Mouse (Mus musculus) fibroblast of lung, adult 2 months (primary cell): ENCODE results near the gene Fzd4.

Experiments
- DNase-seq: peaks from one replicate; pipeline ENCODE4 v3.0.0-alpha.2; 2011; ENCODE audit warnings: low read depth

Fzd4 gene

DNA sequence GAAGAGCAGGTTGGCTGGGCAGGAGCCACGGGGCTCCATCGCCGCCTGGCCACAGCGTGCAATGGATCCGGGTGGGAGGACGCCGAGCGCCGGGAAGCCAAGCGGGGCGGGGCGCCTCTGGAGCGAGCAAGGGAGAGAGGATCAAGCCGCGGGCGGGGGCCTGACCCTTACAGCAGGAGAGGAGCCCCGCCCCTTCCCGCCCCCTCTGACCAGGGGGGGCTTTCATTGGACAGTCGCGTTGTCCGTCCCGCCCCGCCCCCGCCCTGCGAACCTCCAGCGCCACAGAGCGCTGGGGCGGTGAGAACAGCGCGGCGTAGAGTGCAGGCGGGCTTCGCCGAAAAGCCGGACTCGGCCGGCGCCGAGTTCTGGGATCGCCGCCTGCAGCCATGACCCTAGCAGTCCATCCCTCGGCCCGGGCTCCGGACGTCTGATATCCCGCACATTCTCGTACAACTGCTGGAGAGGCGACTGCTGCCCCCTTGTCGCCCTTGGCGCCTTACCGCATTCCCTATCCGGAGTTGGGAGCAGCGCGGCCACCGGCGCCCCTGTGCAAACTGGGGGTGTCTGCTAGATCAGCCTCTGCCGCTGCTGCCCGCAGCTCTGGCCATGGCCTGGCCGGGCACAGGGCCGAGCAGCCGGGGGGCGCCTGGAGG lies at the start of gene Fzd4, which contains the start of gene Tmem135:
Fzd4 (plus strand) TSS at position 275 of the 653 bp plus-strand sequence.
Tmem135 (minus strand) TSS at position 142 of the 653 bp plus-strand sequence.
- DNase-seq = peak; percentile 74

DNA sequence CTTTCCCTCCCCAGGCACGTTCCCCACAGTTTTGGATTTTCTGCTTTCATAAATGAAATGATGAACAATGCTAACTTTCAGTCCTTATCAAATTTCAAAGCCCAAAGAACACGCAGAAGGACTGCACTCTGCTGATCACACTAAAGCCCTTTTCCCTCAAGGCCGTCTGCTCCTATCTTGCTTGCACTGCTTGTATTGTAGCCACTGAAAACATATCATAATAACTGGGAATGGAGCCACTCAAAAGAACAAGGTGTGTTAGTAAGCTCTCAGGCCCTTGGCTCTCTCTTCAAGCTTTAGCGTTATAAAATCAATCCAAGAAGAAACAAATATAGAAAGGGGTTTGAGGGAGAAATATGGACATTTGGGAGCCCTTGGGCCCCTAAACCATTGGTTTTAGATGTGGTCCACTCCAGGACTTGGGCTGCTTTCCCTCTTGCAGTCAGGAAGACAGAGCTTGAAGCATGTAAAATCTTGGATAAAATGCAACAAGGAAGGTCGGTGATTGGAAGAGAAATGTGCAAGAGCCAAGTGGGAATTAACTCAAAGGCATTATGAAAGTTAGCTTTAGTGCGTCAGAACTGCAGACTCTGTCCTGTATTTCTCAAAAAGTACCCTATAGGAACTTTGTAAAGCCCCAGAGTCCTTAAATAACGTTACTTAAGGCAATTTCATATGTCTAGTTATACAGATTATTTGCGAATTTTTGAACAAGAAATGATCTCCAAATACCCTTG lies 48.5 kb upstream of the Fzd4 start:
- no peak for DNase-seq

DNA sequence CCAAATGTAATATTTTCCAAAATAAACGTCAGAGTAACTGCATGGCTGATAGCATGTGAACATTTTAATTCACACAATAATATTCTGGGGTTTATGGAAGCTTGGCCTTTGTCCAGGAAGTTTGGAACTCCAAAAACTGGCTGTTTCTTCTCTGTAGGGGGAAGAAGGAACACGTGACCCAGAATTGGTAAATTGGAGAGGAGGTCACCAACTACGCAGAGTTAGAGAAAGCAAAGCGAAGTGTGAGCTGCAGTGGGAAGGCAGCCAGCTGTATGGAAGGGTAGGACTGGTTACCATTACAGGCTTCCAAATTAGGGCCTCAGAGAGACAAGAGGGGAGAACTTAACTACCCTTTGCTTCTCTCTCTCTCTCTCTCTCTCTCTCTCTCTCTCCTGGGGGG lies 47.8 kb upstream of the Fzd4 start:
- no peak for DNase-seq

DNA sequence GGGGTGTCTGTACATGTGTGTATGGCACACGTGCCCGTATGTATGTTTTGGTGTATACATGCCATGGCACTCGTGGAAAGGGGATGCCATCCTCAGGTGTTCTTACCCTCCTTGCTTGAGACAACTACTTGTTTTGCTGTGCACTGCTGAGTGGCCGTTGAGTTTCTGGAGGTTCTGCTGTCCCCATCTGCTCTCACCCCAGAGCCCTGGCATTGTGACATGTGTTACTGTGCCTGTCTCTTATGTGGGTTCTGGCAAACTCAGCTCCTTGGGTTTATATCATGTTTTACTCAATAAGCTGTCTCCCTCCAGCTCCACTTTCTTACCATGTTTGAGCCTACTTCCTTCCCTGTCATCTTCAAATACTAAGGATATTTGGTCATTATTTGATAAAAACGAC lies 40.2 kb upstream of the Fzd4 start:
- DNase-seq = no peak

DNA sequence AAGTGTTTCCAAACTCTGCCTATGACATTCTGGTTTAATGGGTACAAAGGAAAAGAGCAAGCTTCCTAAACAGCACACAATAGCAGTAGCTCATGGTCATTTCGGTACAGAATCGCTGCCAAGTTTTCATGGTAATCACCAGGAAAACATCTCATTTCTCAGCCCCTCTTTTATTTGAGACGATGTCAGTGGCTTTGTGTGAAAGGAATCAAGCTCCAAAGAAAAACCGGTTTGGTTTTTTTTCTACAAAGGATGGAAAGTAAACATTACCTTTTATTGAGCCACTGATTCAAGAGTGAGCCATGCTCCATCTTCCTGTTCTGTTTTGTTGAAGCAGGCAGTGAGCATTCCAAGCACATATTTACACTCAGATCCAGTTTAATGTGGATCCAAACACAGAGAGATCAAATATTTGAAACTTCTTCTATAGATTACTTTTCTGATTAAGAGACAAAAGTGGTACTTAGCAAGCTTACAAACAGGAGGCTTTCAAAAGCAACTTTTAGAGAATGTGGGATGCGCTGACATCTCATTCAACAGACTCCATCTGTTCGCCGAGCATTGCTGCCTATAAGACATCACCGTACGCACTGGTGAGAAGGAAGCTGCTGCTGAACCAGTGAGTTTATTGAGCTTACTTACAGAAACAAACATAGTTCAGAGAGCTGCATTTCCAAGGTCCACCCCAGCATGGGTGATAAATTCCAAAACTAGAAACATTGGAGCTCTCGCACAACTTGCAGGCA lies 38.8 kb upstream of the Fzd4 start:
- no peak for DNase-seq

DNA sequence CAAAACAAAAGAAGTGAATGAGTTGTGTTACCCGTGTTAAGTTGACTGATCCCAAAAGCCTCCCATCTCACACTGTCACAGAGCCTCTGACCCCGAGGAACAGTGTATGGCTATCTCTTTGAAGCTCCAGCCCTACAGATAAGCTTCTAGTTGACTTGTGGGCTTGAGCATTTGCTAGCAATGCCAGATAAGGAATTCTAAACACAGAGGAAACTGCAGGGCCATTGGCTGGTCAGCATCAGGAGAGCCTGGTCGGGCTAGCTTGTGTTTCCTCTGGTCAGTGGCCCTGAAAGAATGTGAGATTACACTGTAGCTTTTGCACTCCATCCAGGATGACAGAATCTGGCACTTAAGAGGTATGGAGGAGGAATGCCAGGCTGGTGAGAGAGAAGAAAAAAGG lies 36.5 kb upstream of the Fzd4 start:
- DNase-seq = no peak

DNA sequence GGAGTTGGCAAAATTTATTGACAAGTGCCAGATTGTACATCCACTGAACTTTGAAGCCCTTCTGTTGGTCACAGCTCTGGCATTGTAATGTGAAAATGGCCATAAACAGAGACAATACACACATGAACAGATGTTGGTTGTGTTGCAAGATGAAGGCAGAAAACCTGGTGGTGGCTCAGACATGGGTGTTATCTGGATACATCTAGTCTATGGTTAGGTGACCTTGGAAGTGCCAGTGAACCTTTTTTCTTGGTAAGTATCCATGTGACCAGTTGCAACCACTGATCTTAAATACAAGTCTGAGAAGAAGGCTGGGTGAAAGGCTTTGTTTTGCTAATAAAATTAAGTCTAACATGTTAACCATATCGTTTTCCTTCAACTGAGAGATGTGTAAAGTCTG lies 34.1 kb upstream of the Fzd4 start:
- no peak for DNase-seq

DNA sequence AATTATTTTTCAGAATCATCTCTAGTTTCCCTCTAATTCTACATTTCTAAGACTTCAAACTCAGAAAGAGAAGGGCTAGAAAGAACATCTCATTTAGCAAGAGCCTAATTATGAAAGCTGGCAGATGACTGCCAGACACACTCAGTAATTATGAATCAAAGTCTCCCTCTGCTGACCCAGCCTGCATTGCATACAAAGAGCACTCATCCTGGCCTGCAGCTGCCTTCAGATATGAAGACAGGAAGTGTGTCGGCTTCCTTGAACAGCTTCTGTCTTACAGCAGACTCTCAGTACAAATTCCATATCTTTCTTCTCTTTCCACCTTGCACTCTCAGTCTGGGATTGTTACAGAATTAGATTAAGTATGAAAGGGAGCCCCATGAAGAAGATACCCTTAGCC lies 33.2 kb upstream of the Fzd4 start:
- DNase-seq = no peak

DNA sequence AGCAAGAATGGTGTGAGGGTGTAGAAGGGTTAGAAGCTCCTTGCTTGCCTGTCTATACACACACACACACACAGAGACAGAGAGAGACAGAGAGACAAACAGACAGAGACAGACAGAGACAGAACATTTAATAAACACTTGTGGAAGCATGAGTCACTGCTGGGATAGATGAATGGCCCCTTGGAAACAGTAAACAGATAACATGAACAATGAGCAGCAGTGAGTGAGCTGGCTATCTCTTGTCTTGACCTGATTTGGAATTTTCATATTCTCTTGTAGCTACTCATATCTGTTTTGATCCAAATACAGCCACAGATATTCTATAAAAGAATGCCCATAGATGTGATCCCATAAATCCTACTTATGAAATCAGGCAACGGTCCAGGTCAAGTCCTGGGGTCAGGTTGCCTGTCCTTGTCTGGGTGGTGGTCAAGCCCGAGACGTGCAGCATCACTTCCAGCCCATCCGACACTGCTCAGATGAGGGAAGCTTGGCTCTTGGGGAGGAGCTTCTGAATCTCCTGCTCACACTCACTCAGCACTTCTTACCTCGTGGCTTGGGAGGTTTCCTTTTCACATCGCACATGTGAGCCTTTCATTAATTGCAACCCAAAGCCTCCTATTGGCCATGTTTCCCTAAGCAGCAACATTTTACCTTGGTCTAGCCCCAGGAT lies 32.4 kb upstream of the Fzd4 start:
- no peak for DNase-seq

DNA sequence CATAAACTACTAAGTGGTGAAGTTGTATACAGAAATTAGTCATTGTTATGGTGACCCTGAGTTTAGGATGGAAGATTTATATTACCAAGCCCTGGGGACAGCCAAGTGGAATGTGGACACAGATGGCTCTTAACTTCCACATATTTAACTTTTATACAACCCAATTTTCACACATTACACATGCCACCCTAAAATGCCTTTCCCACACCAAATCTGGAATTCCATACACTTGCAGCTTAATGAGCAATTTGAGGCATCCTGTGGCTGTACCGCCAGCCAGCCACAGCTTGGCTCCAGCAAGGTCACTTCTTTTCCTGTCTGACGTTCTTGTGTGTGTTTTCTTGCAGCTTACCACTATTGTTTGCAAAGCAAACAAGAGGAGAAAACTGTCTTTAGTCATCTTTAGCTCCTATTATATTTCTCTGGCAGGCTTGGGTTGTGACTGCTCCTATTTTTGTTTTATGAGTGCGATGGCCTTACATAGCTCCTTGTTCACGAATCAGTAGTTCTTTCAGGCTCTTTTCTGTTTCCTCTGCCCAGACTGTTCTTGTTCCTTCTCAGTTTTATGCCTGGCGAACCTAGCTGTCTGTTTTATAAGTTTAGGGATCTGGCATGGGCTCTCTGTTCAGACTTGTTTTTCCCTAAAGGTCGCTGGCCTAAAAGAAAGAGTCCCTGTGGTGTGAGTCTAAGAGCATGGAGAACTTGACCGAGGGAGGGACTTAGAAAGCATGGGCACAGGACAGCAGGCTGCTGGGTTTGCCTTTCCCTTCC lies 23.0 kb upstream of the Fzd4 start:
- no peak for DNase-seq

DNA sequence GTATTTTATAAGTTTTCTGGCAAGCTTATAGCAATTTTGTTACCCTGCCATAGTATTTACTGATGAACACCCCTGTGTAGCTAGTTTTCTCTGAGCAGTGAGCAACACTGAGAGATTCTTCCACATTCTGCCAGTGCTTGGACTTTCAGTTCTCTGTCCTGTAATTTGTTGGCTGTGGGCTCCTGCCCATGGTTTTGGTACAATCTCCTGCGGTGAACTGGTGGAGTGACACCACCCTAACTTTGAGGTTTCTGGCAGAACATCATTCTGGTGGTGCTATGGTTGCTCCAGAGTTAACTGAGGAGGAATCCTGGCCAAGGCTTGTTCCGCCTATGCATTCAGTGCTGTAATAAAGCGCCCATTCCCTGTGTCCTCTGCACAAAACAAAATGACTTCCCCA lies 21.3 kb upstream of the Fzd4 start:
- DNase-seq = no peak

DNA sequence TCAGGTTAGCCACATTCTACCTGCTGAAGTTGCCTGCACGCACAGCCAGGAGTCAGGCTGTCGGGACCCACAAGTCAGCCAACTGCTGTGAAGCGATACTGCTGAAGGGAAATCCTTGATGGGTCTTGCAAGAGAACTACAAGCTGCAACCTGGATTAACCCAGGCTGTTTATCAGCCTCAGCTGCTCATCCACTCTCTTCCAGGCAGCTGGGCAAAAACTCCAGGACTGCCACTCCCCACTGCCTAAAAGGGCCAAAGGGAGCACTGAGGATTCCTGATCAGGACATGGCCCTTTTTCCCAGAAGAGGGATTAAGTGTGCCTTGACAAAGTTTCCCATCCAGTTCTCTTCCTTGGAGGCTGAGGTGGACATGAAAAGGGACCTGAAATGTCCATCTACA lies 15.2 kb upstream of the Fzd4 start:
- DNase-seq = no peak

DNA sequence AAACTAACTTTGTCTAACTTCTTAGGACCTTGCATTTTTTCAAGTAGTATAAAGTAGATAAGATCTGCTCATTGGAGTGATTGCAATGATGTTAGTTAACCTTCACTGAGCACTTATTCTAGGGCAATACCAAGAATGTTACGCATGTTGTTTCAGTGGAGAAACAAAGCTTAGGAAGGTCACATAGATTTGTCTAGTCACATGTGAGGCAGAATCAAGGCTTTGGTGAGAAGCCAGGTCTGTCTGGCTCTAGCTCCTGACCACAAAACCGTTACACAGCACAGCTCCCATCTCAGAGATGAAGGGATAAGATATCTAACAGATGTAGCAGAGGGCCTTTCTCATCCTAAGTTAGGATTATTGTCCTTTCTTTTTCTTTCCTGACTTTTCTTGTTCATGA lies 13.5 kb upstream of the Fzd4 start:
- no peak for DNase-seq

DNA sequence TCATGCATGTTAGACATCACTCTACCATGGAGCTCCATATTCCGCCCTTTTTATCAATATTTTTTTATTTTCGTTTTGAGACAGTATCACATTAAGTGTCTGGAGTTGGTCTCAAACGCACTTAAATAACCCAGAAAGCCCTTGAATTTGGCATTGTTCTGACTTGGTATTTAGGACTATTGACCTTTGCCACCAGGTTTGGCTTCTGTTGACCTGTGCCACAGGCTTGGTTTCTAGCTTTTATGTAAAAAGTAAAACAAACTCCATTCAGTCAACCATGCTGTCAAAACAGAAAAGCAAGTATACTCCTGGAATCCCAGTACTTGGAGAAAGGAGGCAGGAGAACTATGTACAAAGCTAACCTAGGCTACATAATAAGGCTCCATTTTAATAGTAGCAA lies 12.9 kb upstream of the Fzd4 start:
- DNase-seq = no peak

DNA sequence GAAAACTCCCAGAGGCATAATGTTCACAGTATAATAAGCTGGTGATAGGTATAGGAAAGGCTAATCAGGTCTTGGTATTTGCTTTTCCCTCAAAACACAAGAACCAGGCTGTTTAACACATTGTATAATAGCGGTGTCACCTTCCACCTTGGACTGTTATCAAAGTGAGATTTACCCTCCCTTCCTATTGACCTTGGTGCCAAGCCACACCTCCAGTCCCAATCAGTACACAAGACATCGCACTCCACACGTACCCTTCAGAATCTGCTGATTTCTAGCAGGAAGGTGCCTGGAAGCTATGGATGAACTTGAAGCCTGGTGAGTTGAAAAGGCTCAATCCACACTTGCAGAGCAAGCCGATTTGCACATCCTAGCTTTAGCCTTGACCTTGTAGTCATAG lies 12.3 kb upstream of the Fzd4 start:
- no peak for DNase-seq

DNA sequence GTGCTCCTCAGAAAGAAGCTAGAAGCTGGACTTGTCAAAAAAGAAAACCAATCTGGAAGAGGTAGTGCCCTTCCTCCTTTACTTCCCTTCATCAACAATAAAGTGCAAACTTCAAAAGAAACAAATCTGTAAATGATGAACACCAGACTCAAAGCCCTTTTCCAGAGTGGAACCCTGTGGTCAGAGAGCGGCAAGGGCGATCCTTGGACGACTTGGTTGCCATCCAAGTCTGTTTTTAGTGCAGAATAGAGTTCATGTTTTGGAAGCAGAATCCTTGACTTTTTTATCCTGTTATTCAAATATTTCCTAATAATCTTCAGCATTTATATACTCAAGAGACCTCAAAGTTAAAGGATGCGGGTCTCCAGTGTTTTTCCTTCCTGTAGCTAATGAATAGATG lies 11.8 kb upstream of the Fzd4 start:
- no peak for DNase-seq

DNA sequence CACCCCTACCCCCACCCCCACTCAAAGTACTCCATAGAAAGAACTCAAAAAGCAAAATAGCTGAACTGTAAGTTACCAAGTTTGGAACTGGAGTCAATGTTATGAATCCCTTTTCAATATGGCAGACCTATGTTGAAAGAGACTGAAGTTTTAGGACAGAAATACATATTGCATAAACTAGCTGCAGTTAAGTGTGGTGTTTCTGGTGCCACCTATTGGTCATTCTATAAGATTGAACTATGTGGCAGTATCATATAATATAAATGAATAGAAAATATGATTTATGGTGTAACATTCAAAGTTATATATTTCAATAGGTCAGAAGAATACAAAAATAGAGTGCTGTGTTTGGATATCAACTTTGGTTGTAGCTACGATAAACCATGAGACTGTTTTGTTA lies 11.3 kb upstream of the Fzd4 start:
- DNase-seq = no peak

DNA sequence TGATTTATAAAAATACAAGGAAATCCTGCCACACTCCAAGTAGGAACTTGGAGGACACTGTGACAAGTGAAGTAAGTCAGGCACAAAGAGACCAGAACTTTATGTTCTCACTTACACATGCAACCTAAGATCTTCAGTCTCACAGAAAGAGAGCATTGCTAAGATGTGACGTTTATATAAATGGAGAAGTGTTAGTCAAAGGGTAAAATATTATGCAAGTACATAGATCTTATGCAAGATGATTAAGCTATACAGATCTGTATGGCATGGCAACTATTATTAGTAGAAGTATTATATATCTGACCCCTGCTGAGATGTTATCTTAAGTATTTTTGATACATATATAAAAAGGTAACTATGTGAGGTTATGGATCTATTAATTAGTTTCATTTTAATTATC lies 8.8 kb upstream of the Fzd4 start:
- no peak for DNase-seq

DNA sequence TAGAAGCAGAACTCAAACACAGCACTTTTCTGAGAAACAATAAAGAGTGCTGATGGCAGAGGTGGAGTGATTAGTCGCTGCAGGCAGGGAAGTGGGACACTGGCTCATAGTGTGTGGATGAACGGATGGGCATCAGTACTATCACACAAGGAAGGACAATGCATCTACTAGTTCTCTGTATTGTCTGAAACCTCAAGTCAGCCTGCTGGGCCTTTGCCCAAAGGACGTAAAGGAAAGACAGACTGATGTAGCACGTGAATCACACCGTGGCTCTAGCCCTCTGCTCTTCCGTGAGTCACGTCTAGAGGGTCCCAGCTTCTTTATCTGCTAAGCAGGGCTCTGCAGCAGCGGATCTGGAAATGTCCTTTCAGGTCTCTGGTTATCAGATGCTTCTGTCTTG lies 7.8 kb upstream of the Fzd4 start:
- DNase-seq = no peak

DNA sequence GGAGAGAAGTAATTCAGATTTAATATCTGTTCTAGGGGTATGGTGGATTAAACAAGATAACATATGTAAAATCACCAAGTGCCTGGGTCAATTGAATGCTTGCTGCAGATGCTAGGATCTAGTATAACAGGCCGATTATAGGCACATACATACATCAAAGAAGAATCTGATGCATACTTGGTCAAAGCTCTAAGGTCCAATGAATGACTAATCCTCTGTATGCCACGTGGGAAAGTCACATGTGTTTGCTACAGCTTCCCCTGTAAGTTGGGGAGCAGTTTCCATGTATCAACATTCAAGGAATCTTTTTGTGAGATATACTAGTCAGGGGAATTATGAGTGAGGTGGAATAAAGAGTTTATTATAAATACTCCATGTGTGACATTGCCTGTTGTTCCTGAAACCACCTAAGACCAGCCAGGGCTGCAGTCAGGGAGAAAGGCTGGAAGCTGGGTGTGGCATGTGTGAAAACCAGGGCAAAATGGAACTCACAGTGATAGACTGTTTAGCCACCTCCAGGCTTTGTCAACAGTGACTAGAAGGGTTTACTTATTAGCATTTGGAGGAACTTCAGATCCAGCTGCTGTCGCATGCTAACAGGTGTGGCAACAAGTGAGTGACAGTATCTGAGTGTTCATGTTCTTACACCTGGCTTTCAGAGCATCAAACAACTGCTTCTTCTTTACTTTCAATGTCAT lies 6.2 kb upstream of the Fzd4 start:
- no peak for DNase-seq

DNA sequence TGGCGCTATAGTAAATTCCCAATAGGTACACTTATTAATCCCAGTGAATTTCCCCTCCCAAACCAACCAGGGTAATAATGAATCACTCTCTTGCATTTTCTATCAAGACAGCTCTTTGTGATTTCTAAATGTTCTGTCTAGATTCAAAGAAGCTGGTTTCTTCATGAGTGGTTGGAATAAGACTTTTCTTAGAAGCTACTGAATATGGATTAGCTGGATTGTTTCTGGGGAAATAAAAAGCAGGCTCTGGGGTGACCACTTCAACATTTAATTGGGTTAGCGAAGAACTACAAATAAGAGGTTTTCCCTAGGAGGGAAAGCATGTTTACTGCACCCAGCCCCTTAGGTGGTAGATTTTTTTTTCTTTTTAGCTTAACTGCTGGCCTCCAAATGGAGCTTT lies 3.4 kb upstream of the Fzd4 start:
- no peak for DNase-seq
